In the genomic region with DNA sequence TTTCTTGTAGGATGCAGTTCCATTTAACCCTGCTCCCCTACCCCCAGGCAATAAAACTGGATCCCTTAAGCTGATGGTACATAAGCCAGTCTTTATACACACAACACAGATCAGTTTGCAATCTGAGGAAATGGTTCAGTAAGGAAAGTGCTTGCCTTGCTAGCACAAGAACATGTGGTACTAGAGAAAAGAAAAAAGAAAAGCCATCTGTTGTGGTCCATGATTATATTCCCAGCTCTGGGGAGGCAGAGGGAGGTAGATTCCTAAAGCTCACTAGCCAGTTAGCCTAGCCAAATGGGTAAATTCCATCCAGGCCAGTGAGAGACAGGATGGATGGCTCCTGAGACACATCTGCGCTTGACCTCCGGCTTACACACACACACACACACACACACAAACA, we compare ENCODE assay signal across 21 mouse cellular contexts.
DNase-seq lines count a peak whose midpoint lies in the region; ATAC-seq lines count a peak whose summit lies in the region.
"Had no signal": no experiment of that assay in that cellular context is flagged by ENCODE, and none has a peak within 500 bp of the region (broad histone marks: within the 10 kb centered on the region; RNA-seq: fewer than 3 reads in every experiment).

No protein-coding gene starts in this region.

- no peak overlapping the region for H3K4me3 ChIP-seq in heart, embryonic 10.5 days
- no peak overlapping the region for H3K4me3 ChIP-seq in limb, embryonic 12.5 days (replicated peaks)
- no peak overlapping the region for H3K4me3 ChIP-seq in limb, embryonic 10.5 days
- H3K4me3 ChIP-seq: embryonic facial prominence, embryonic 13.5 days; embryonic facial prominence, embryonic 15.5 days; erythroblast, embryonic 14.5 days; forebrain, embryonic 10.5 days; forebrain, embryonic 12.5 days had no signal

- no peaks in the 10 kb centered on the region for H3K27me3 ChIP-seq in heart, embryonic 10.5 days (ENCODE audit: insufficient read depth, poor library complexity, severe bottlenecking)
- no peaks in the 10 kb centered on the region for H3K27me3 ChIP-seq in limb, embryonic 12.5 days
- no peaks in the 10 kb centered on the region for H3K27me3 ChIP-seq in limb, embryonic 10.5 days (ENCODE audit: low read depth, poor library complexity, severe bottlenecking)
- H3K27me3 ChIP-seq: embryonic facial prominence, embryonic 13.5 days; embryonic facial prominence, embryonic 15.5 days; forebrain, embryonic 12.5 days had no signal

- 100% methylated on average over 2 of the region's 2 CpGs for WGBS in heart, embryonic 10.5 days
- 96% methylated on average over 2 of the region's 2 CpGs for WGBS in limb, embryonic 12.5 days
- 97% methylated on average over 2 of the region's 2 CpGs for WGBS in limb, embryonic 10.5 days

- no peaks in the 10 kb centered on the region for H3K9me3 ChIP-seq in heart, embryonic 10.5 days
- H3K9me3 ChIP-seq in limb, embryonic 12.5 days = no peaks in the 10 kb centered on the region
- H3K9me3 ChIP-seq in limb, embryonic 10.5 days (replicated peaks) = no peaks in the 10 kb centered on the region
- H3K9me3 ChIP-seq: embryonic facial prominence, embryonic 13.5 days; embryonic facial prominence, embryonic 15.5 days; forebrain, embryonic 10.5 days; forebrain, embryonic 12.5 days had no signal

- no peaks in the 10 kb centered on the region for H3K36me3 ChIP-seq in heart, embryonic 10.5 days
- no peaks in the 10 kb centered on the region for H3K36me3 ChIP-seq in limb, embryonic 12.5 days
- no peaks in the 10 kb centered on the region for H3K36me3 ChIP-seq in limb, embryonic 10.5 days
- H3K36me3 ChIP-seq: embryonic facial prominence, embryonic 13.5 days; embryonic facial prominence, embryonic 15.5 days; forebrain, embryonic 10.5 days; forebrain, embryonic 12.5 days had no signal

- no peak overlapping the region for H3K4me2 ChIP-seq in limb, embryonic 12.5 days
- H3K4me2 ChIP-seq: embryonic facial prominence, embryonic 13.5 days; embryonic facial prominence, embryonic 15.5 days; forebrain, embryonic 12.5 days had no signal

- intact Hi-C loops in heart, postnatal 10 days (cut with DNase I) = no loop called here

- ATAC-seq in limb, embryonic 12.5 days (ENCODE audit: insufficient number of reproducible peaks, insufficient read depth, low FRiP score, low TSS enrichment, low read depth) = peak; percentile 50; the same call in 1 of the 2 replicates
- ATAC-seq: forebrain, embryonic 14.5 days; forebrain, embryonic 16.5 days had no signal

- no peak overlapping the region for H3K27ac ChIP-seq in heart, embryonic 10.5 days
- no peak overlapping the region for H3K27ac ChIP-seq in limb, embryonic 12.5 days
- H3K27ac ChIP-seq in limb, embryonic 10.5 days = no peak overlapping the region
- H3K27ac ChIP-seq: embryonic facial prominence, embryonic 13.5 days; embryonic facial prominence, embryonic 15.5 days; forebrain, embryonic 10.5 days; forebrain, embryonic 12.5 days had no signal

- peak; percentile 47 for DNase-seq in heart, embryonic 10.5 days (ENCODE audit: low spot score)
- DNase-seq in heart, postnatal 10 days = no peak
- no peak for DNase-seq in limb, embryonic 10.5 days (ENCODE audit: low spot score)
- DNase-seq in embryo, embryonic 10.5 days (ENCODE audit: low spot score) = no peak
- DNase-seq: adrenal gland, adult 2 months; adrenal gland, postnatal 10 days; adrenal gland, postnatal 25 days; cerebellum, adult 11-12 months; cerebellum, adult 2 months; cerebellum, adult 9-10 months; cerebellum, postnatal 10 days; cerebellum, postnatal 25 days; embryo, embryonic 11 days had no signal

- no peak overlapping the region for H3K9ac ChIP-seq in limb, embryonic 12.5 days (replicated peaks)
- H3K9ac ChIP-seq: embryonic facial prominence, embryonic 13.5 days; embryonic facial prominence, embryonic 15.5 days; forebrain, embryonic 12.5 days had no signal

- peaks cover 5% of the 10 kb centered on the region; the same call in 1 of the 2 replicates for H3K4me1 ChIP-seq in heart, embryonic 10.5 days
- peaks cover 14% of the 10 kb centered on the region for H3K4me1 ChIP-seq in limb, embryonic 12.5 days (replicated peaks)
- H3K4me1 ChIP-seq in limb, embryonic 10.5 days = peaks cover 17% of the 10 kb centered on the region
- H3K4me1 ChIP-seq: embryonic facial prominence, embryonic 15.5 days had no signal
